Mouse (Mus musculus): ENCODE data around the gene Rprd2.
"Not testable (repeated sequence)": the region's sequence is repeated elsewhere in the genome, so short reads cannot be mapped to it uniquely, and the experiment has no call there.

Gene Rprd2

GRCm38 (mm10) chr3:95819351-95819985, 805 bp upstream of the Rprd2 start:
- intact Hi-C loops (cut with DNase I): no loop called here

DNA sequence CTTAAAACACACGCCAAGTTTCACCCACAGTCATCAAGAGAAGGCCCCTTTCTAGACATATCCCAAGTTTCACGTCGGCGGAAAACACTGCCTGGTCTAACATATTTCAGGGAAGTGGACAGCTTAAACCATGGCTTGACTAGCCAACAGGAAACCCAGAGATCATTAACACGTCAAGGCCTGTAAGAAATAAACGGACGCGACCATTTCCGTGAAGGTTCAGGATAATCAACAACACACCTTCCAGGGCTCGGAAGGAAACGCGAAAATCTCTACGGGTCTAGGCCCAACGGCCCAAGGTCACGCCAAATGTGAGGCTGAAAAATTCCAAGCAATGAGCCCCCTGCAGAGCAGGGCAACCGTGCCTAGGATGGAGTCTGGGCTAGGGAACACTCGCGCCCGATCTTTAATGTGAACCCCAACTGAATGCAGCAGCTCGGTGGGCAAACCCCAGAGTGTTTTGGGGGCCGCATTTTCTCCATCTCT, 594 bp downstream of the Rprd2 start:
- intact Hi-C loops (cut with DNase I): no loop called here

DNA sequence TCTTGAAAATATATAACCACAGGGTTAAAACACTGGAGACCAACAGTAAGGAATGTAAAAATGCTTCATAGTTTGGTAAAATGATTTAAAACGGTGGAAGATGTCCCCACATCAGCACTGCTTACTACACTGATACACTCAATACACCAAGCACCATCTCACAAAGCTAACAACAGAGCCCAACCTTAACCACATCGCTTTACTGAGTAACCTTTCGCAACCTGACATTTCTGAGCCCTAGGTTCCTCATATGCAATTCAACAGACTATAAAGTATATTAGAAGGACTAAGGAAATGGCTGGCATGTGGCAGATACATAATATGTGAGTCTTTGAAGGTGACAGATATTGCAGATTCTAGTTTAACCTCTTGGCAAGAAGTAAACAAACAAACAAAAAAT, 2.0 kb downstream of the Rprd2 start:
- intact Hi-C loops (cut with DNase I): no loop called here

DNA sequence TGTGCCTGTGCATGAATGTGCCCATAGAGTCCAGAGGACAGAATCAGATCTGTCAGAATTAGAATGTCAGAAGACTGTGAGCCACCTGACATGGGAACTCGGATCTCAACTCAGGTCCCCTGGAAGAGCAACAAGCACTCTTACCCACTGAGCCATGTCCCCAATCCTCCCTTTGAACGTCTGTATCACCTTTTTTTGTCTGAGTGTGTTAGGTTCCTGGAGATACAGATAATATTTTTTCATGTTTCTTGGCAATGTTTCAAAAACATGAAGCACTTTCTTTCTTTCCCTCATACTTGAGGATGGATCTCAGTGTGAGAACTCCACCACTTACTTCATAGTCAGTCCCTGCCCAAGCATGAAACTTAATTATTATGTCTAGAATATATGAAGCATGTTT, 10.3 kb downstream of the Rprd2 start:
- intact Hi-C loops (cut with DNase I): no loop called here

DNA sequence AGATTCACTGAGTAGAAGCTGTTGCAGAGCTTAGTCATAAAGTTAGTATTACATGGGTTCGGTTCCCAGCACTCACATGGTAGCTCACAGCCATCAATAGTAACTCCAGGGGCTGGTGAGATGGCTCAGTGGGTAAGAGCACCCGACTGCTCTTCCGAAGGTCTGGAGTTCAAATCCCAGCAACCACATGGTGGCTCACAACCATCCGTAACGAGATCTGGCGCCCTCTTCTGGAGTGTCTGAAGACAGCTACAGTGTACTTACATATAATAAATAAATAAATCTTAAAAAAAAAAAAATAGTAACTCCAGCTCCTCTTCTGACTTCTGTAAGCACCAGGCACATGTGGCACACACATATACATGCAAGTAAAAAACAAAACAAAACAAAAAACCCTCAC, 11.0 kb downstream of the Rprd2 start:
- intact Hi-C loops (cut with DNase I): not testable (repeated sequence)

DNA sequence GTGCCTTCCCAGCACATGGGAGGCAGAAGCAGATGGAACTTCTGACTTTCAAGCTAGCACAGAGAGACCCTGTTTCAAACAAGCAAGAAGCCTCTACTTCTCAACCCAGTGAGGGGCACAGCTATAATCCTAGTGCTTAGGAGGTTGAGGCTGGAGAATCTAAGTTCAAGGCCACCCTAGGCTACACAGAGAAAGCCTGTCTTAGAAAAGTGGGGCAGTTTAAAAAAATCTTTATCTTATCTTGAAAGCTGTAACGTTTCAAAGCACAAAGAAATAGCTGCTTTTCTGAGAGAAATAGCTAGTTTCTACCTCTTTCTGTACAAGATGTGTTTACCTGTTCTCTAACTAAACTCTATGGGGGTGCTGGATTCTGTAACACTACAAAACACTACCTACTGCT, 12.0 kb downstream of the Rprd2 start:
- intact Hi-C loops (cut with DNase I): no loop called here

DNA sequence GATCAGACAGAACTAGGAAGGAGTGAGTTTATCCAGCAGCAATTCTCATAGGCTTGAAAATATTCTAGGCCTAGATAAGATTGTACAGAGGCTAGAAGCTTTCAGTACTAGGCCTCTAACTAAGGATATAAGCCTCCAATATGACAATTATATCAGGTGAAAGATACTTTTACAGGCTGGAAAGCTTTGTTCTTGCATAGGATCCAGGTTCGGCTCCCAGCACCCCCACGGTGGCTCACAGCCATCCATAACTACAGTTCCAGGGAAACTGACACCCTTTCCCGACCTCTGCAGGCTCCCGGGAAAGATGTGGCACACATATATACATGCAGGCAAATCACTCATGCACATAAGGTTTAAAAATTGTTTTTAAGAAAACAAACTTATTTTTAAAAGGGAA, 14.8 kb downstream of the Rprd2 start:
- intact Hi-C loops (cut with DNase I): no loop called here

DNA sequence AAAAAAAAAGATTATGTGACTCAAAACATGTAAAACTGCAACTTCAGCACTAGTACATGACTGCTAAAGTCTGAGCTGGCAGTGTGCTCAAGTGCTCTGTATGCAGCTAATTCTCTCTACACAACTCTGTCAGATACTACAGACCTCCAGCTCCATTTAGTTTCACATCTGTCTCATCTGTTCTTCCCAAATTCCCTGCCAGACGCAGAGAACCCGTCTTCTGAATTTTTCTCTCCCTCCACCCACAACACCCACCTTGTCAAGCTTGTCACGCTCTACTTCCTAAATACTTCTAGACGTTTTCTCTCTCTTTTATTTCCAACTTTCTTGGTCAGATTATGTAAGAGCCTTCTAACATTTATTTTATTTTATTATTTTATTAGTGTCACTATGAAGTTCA, 19.9 kb downstream of the Rprd2 start:
- intact Hi-C loops (cut with DNase I): no loop called here

DNA sequence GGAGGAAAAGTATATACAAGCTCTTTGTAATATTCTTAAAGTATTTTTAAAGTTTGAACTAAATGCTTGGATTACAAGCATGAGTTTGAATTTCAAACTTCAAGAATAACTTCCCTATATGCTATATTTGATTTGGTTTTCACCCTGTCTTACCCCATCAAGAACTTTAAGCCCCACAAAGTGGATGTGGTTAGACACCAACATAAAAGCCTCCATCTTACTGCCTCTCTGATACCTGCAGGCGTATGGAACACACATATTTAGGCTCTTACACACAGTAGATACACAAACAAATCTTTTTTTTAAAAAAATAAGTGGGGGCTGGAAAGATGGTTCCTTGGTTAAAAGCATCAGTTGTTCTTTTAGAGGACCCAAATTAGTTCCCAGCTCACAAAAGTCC, 24.4 kb downstream of the Rprd2 start:
- intact Hi-C loops (cut with DNase I): no loop called here

- intact Hi-C loops (cut with DNase I): no loop called here
These were observed 25.0 kb downstream of the Rprd2 start for GRCm38 (mm10) chr3:95793662-95794061.

DNA sequence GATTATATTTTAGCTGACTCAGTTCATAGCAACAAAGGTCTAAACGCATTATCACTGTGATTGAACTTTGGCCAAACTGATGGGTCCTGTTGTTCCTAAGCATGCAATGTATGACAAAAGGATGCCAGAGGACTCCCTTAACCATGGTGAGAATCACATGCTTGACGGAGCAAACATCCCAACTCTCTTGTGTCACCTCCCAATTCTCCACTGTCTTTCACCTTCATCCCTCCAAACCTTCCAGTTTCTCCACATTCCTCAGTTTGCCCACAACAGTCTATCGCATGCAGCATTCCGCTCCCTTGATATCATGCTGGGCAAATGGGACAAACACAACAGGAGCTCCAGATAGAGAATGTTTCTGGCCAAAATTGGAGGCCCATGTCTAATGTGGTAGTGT, 33.2 kb downstream of the Rprd2 start:
- intact Hi-C loops (cut with DNase I): no loop called here

GRCm38 (mm10) chr3:95771985-95772384, 46.7 kb downstream of the Rprd2 start:
- intact Hi-C loops (cut with DNase I): loop anchor here (10.0 kb wide), 2 partner anchors 73 to 257 kb away; no protein-coding TSS in a partner anchor

GRCm38 (mm10) chr3:95765534-95765933, 53.1 kb downstream of the Rprd2 start:
- intact Hi-C loops (cut with DNase I): no loop called here

- intact Hi-C loops (cut with DNase I): no loop called here
These were observed 54.9 kb downstream of the Rprd2 start for GRCm38 (mm10) chr3:95763811-95764210.

- intact Hi-C loops (cut with DNase I): no loop called here
These were observed 55.7 kb downstream of the Rprd2 start for GRCm38 (mm10) chr3:95762961-95763360.

GRCm38 (mm10) chr3:95761771-95762170, 56.9 kb downstream of the Rprd2 start:
- intact Hi-C loops (cut with DNase I): no loop called here

DNA sequence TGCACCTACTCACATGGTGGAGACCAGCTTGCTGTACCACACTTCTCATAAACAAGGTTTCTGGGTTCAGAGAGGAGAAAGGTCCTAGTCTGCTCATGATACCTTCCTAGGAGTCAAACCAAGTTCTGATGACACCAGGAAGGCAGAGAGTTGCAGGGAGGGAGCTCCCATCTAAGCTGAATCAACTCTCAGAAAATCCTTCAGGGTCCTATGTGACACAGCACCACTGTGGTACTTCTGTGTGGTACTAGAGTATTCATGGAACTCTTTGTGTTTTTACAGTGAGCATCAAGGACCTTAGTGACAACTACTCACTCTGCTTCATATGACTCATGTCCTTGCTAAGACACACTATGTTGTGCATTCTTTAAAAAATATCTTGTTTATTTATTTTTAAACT, 58.0 kb downstream of the Rprd2 start:
- intact Hi-C loops (cut with DNase I): no loop called here

DNA sequence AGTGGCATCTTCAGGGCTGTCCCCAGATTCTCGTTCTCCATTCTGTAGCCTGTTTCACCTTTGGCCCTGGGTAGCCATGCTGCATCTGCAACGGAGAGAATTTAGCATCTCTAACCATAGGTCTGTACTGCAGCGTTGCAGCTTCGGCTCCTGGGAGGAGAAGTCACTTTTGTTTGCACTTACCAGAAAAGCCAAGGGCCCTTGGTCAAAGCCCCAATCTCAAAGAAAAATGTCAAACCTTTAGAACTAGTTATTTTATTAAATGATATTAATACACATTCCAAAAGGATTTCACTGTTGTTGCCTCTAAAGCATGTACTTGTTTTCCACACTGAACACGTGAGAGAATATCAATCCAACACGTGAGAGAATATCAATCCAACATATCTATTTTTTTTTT, 58.6 kb downstream of the Rprd2 start, which contains the start of gene Tars2:
Tars2 (minus strand) TSS at position 101 of the 400 bp plus-strand sequence.
- intact Hi-C loops (cut with DNase I): no loop called here

- intact Hi-C loops (cut with DNase I): loop anchor here (5.0 kb wide), 1 partner anchor 81 kb away; no protein-coding TSS in a partner anchor
These were observed 60.0 kb downstream of the Rprd2 start for GRCm38 (mm10) chr3:95758467-95759218.

- intact Hi-C loops (cut with DNase I): loop anchor here (5.0 kb wide), 1 partner anchor 80 kb away; no protein-coding TSS in a partner anchor
These were observed 61.9 kb downstream of the Rprd2 start for GRCm38 (mm10) chr3:95756808-95757207.

GRCm38 (mm10) chr3:95754345-95755206, 64.1 kb downstream of the Rprd2 start:
- intact Hi-C loops (cut with DNase I): loop anchor here (5.0 kb wide), 1 partner anchor 77 kb away; no protein-coding TSS in a partner anchor

DNA sequence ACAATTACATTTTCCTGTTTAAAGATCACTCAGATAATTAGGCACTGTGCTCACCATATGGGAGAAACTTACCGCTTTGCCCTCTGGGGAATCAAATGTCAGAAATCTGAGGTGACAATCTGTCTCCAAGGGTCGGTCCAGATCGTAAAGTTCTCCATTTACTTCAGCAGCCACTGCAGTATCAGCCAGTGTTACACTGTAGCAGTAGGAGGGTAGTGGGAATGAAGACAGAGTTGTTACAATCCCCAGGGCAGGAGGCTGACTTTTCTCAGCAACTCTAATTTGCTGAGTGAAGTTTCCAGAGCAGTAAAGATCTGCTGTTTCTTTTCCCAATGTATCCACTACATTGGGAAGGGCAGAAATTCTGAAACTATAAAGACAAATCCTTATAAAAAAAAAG, 65.7 kb downstream of the Rprd2 start:
- intact Hi-C loops (cut with DNase I): no loop called here
